Mouse (Mus musculus): ENCODE data around the gene Slc25a3. TPM values are rescaled to one million over a fixed set of nuclear protein-coding genes. Genes with fewer than 3 reads are reported as not detected.

Slc25a3 gene
- polyA plus RNA-seq, 2 experiments = 190 to 207 TPM

GRCm38 (mm10) chr10:91102799-91103590 lies 20.9 kb downstream of the Slc25a3 start:
- Histone ChIP-seq H3K9ac (replicated peaks) (no peak overlapping the region), H3K36me3 (replicated peaks; ENCODE audit: control insufficient read depth, insufficient read depth, low read depth) (no peaks in the 10 kb centered on the region), H3K4me2 (ENCODE audit: low read depth) (no peak overlapping the region), H3K9me3 (ENCODE audit: control insufficient read depth, low read length) (no peaks in the 10 kb centered on the region), H3K4me1 (replicated peaks; ENCODE audit: control insufficient read depth in 2 of 2, insufficient read depth in 2 of 2, low read length in 1 of 2) (no peaks in the 10 kb centered on the region), H3K4me3 (ENCODE audit: insufficient read depth in 1 of 2, low read depth in 2 of 2, low read length in 2 of 2) (no peak overlapping the region), H3K27ac (no peak overlapping the region), H3K27me3 (ENCODE audit: control insufficient read depth, insufficient read depth, low read length) (no peaks in the 10 kb centered on the region)
- TF ChIP-seq EP300 (IDR thresholded peaks at IDR 0.05; ENCODE audit: low read depth) (no peak), CTCF (IDR thresholded peaks at IDR 0.05; ENCODE audit: low read depth) (no peak)
- ATAC-seq (ENCODE audit: insufficient read depth) (no peak), DNase-seq (ENCODE audit: low read depth in 3 of 3, low spot score in 3 of 3) (no peak)
- 73% methylated on average over 14 of the region's 14 CpGs for WGBS (ENCODE audit: insufficient replicate concordance)

- DNase-seq (ENCODE audit: low read depth in 3 of 3, low spot score in 3 of 3) (no peak), ATAC-seq (ENCODE audit: insufficient read depth) (no peak)
- no peak for TF ChIP-seq EP300 (IDR thresholded peaks at IDR 0.05; ENCODE audit: low read depth)
- Histone ChIP-seq H3K4me3 (ENCODE audit: insufficient read depth in 1 of 2, low read depth in 2 of 2, low read length in 2 of 2) (no peak overlapping the region), H3K4me1 (replicated peaks; ENCODE audit: control insufficient read depth in 2 of 2, insufficient read depth in 2 of 2, low read length in 1 of 2) (no peaks in the 10 kb centered on the region), H3K27ac (no peak overlapping the region), H3K36me3 (replicated peaks; ENCODE audit: control insufficient read depth, insufficient read depth, low read depth) (no peaks in the 10 kb centered on the region), H3K9me3 (ENCODE audit: control insufficient read depth, low read length) (no peaks in the 10 kb centered on the region), H3K27me3 (ENCODE audit: control insufficient read depth, insufficient read depth, low read length) (no peaks in the 10 kb centered on the region), H3K9ac (replicated peaks) (no peak overlapping the region), H3K4me2 (ENCODE audit: low read depth) (no peak overlapping the region)
- WGBS (ENCODE audit: insufficient replicate concordance) = 88% methylated on average over 25 of the region's 25 CpGs
Measured at GRCm38 (mm10) chr10:91101936-91102335, 21.9 kb downstream of the Slc25a3 start.

DNA sequence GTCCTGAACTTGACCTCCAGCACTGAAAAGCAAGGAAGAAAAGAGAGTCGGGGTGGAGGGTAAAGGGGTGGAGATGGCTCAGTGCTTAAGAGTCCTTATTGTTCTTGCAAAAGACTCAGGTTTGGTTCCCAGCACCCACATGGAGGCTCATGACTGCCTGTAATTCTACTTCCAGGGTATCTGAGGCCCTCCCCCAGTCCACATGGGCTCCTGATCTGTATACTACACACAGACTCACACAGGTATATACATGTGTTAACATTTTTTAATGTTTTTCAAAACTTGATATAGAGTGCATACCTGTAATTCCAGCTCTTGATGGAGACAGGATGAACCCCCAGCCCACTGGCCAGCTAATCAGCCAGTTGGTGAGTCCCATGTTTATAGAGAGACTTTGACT lies 23.8 kb downstream of the Slc25a3 start:
- no peak for TF ChIP-seq EP300 (IDR thresholded peaks at IDR 0.05; ENCODE audit: low read depth)
- TF ChIP-seq CTCF (IDR thresholded peaks at IDR 0.05; ENCODE audit: low read depth) = no peak
- Histone ChIP-seq H3K27me3 (ENCODE audit: control insufficient read depth, insufficient read depth, low read length) (no peaks in the 10 kb centered on the region), H3K4me2 (ENCODE audit: low read depth) (no peak overlapping the region), H3K4me3 (ENCODE audit: insufficient read depth in 1 of 2, low read depth in 2 of 2, low read length in 2 of 2) (no peak overlapping the region), H3K36me3 (replicated peaks; ENCODE audit: control insufficient read depth, insufficient read depth, low read depth) (no peaks in the 10 kb centered on the region), H3K9ac (replicated peaks) (no peak overlapping the region), H3K4me1 (replicated peaks; ENCODE audit: control insufficient read depth in 2 of 2, insufficient read depth in 2 of 2, low read length in 1 of 2) (no peaks in the 10 kb centered on the region), H3K9me3 (ENCODE audit: control insufficient read depth, low read length) (no peaks in the 10 kb centered on the region), H3K27ac (no peak overlapping the region)
- DNase-seq (ENCODE audit: low read depth in 3 of 3, low spot score in 3 of 3) (no peak), ATAC-seq (ENCODE audit: insufficient read depth) (no peak)
- 94% methylated on average over 1 of the region's 1 CpGs for whole genome bisulfite sequencing (ENCODE audit: insufficient replicate concordance)

DNA sequence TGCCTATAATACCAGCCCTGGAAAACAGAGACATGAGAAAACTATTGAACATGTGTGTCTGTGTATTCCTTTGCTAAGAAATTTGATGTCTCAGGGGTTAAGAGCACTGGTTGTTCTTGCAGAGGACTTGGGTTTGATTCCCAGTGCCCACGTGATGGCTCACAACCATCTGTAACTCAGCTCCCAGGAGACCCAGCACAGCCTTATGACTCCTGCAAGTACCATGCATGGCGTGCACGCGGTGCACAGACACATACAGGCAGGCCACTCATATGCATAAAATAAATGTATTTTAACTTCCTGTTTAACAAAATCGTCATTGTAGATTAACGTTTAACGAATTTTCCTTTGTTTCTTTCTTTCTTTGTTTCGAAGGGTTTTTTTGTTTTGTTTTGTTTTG lies 25.8 kb downstream of the Slc25a3 start:
- TF ChIP-seq EP300 (IDR thresholded peaks at IDR 0.05; ENCODE audit: low read depth) (no peak), CTCF (IDR thresholded peaks at IDR 0.05; ENCODE audit: low read depth) (no peak)
- H3K4me2 ChIP-seq (ENCODE audit: low read depth) = no peak overlapping the region
- no peaks in the 10 kb centered on the region for H3K36me3 ChIP-seq (replicated peaks; ENCODE audit: control insufficient read depth, insufficient read depth, low read depth)
- no peaks in the 10 kb centered on the region for H3K4me1 ChIP-seq (replicated peaks; ENCODE audit: control insufficient read depth in 2 of 2, insufficient read depth in 2 of 2, low read length in 1 of 2)
- 74% methylated on average over 8 of the region's 8 CpGs for WGBS (ENCODE audit: insufficient replicate concordance)
- H3K27ac ChIP-seq = no peak overlapping the region
- no peaks in the 10 kb centered on the region for H3K9me3 ChIP-seq (ENCODE audit: control insufficient read depth, low read length)
- no peak overlapping the region for H3K9ac ChIP-seq (replicated peaks)
- no peaks in the 10 kb centered on the region for H3K27me3 ChIP-seq (ENCODE audit: control insufficient read depth, insufficient read depth, low read length)
- ATAC-seq (ENCODE audit: insufficient read depth) (no peak), DNase-seq (ENCODE audit: low read depth in 3 of 3, low spot score in 3 of 3) (no peak)
- no peak overlapping the region for H3K4me3 ChIP-seq (ENCODE audit: insufficient read depth in 1 of 2, low read depth in 2 of 2, low read length in 2 of 2)

DNA sequence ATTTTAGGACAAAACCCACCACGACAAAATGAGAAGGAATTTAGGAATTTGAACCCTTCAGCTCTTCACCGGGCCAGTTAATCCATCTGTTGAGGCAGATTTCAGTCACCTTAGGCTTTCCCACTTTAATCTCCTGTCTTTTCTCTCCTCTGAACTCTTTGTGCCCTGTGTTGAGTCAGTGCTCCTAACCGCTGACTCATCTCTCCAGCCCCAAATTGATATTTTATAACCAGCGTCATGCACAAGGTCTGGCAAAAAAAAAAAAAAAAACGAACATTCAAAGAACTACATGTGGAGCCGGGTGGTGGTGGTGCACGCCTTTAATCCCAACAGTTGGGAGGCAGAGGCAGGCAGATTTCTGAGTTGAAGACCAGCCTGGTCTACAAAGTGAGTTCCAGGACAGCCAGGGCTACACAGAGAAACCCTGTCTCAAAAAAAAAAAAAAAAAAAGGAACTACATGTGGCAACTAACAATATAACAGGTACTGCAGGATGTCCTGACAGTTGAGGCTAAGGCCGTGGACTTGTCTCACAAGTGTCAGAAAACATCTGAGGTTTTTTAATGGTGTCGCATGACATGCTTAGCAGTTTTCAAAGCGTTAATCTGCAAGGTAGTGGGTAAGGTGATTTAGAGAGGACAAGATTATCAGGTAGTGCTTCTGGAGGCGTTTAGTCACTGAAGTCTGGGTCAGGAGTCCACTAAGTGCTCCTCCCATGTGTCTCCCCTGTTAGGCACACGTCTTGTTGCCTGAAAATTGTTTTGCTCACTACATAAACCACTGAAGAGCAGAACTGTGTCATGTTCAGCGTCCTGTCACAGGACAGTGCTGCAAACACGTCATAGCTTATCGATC lies 29.4 kb downstream of the Slc25a3 start:
- no peak for ATAC-seq (ENCODE audit: insufficient read depth)
- Histone ChIP-seq H3K9ac (replicated peaks) (no peak overlapping the region), H3K4me3 (ENCODE audit: insufficient read depth in 1 of 2, low read depth in 2 of 2, low read length in 2 of 2) (no peak overlapping the region), H3K27me3 (ENCODE audit: control insufficient read depth, insufficient read depth, low read length) (no peaks in the 10 kb centered on the region), H3K4me2 (ENCODE audit: low read depth) (no peak overlapping the region), H3K4me1 (replicated peaks; ENCODE audit: control insufficient read depth in 2 of 2, insufficient read depth in 2 of 2, low read length in 1 of 2) (no peaks in the 10 kb centered on the region), H3K27ac (no peak overlapping the region), H3K9me3 (ENCODE audit: control insufficient read depth, low read length) (no peaks in the 10 kb centered on the region), H3K36me3 (replicated peaks; ENCODE audit: control insufficient read depth, insufficient read depth, low read depth) (no peaks in the 10 kb centered on the region)
- TF ChIP-seq CTCF (IDR thresholded peaks at IDR 0.05; ENCODE audit: low read depth) = no peak
- no peak for TF ChIP-seq EP300 (IDR thresholded peaks at IDR 0.05; ENCODE audit: low read depth)
- no peak for DNase-seq (ENCODE audit: low read depth in 3 of 3, low spot score in 3 of 3)
- WGBS (ENCODE audit: insufficient replicate concordance) = 58% methylated on average over 15 of the region's 15 CpGs

Measured in liver, embryonic 14.5 days (tissue).